Mouse (Mus musculus) urinary bladder, postnatal 0 days (tissue): ENCODE results near the gene 4933415A04Rik. TPM values are rescaled to one million over a fixed set of nuclear protein-coding genes. Genes with fewer than 3 reads are reported as not detected.

ENCODE experiments used
- polyA plus RNA-seq: library from polyadenylated mRNA; unstranded; fragments of >200 nt; fragmentation: Nextera tagmentation; extraction: Ambion mirVana; gene quantifications from 2 replicates; pipeline ENCODE4 v1.2.1, GENCODE M21; 2015

The 4933415A04Rik gene
- polyA plus RNA-seq, result 3.6 TPM in 2 replicates

GRCm38 (mm10) chr11:43586324-43587090 is at the start of gene 4933415A04Rik:
Gene 4933415A04Rik, plus strand, starts transcription at chr11:43587040.

GRCm38 (mm10) chr11:43601440-43601839 is 14.6 kb downstream of the 4933415A04Rik start, which contains the start of gene Fabp6:
Gene Fabp6, minus strand, starts transcription at chr11:43601540.

Other genes starting within 250 kb of the 4933415A04Rik start
- gene Pttg1, start 160.8 kb upstream of the 4933415A04Rik start, polyA plus RNA-seq, result 66.5 and 75.1 TPM in 2 replicates
- gene Slu7, start 153.3 kb upstream of the 4933415A04Rik start, polyA plus RNA-seq, result 38.4 and 40.1 TPM in 2 replicates
- 48.2 and 51.8 TPM in 2 replicates for gene C1qtnf2, start 112.8 kb upstream of the 4933415A04Rik start, polyA plus RNA-seq
- 10.1 and 12.0 TPM in 2 replicates for gene Ccnjl, start 58.3 kb upstream of the 4933415A04Rik start, polyA plus RNA-seq
- gene Fabp6, start 14.5 kb downstream of the 4933415A04Rik start, polyA plus RNA-seq, result 1.5 and 1.9 TPM in 2 replicates
- 11.4 and 12.4 TPM in 2 replicates for gene Pwwp2a, start 95.0 kb downstream of the 4933415A04Rik start, polyA plus RNA-seq
- gene Ttc1, start 161.0 kb downstream of the 4933415A04Rik start, polyA plus RNA-seq, result 52.9 and 54.9 TPM in 2 replicates